Mouse (Mus musculus) heart, embryonic 16.5 days (tissue): ENCODE measurements around the gene 1700029J07Rik. TPM values are rescaled to one million over a fixed set of nuclear protein-coding genes. Genes with fewer than 3 reads are reported as not detected.

Experiments
- ATAC-seq: fragments of 200-750 bp; cut with Nextera tagmentation; replicated peaks from 2 replicates; pipeline ENCODE4 v1.8.0; 2017; ENCODE audit warnings: moderate number of reproducible peaks; ENCODE audit not compliant: insufficient read depth, low FRiP score; ENCODE audit errors: extremely low read depth
- H3K27ac ChIP-seq: fragments of 300-500 bp; sonication (generic); 2 replicates; pipeline ENCODE4 v1.5.1; 2014; ENCODE audit warnings: mild to moderate bottlenecking, low read length, control low read depth, moderate library complexity
- H3K27me3 ChIP-seq: fragments of 300-500 bp; sonication (generic); 2 replicates; pipeline ENCODE4 v1.6.1; 2014; ENCODE audit warnings: low read length, mixed read lengths; ENCODE audit not compliant: control insufficient read depth, insufficient read depth
- H3K36me3 ChIP-seq: fragments of 300-500 bp; sonication (generic); 2 replicates; pipeline ENCODE4 v1.6.1; 2014; ENCODE audit not compliant: control insufficient read depth, insufficient read depth
- H3K4me1 ChIP-seq: fragments of 300-500 bp; sonication (generic); 2 replicates; pipeline ENCODE4 v1.6.1; 2014; ENCODE audit warnings: low read length, mixed read lengths; ENCODE audit not compliant: control insufficient read depth, insufficient read depth
- H3K4me2 ChIP-seq: fragments of 300-500 bp; sonication (generic); 2 replicates; pipeline ENCODE4 v1.6.1; 2014; ENCODE audit warnings: low read depth, mild to moderate bottlenecking, control low read depth, low read length
- H3K4me3 ChIP-seq: fragments of 300-500 bp; sonication (generic); 2 replicates; pipeline ENCODE4 v1.5.1; 2014; ENCODE audit warnings: mild to moderate bottlenecking, control low read depth, low read length
- H3K9ac ChIP-seq: fragments of 300-500 bp; sonication (generic); 2 replicates; pipeline ENCODE4 v1.6.1; 2014; ENCODE audit warnings: low read length, control low read depth
- H3K9me3 ChIP-seq: fragments of 300-500 bp; sonication (generic); replicated peaks from 2 replicates; pipeline ENCODE4 v1.6.1; 2016; ENCODE audit warnings: low read length; ENCODE audit not compliant: control insufficient read depth
- WGBS: fragments of 180-500 bp; shearing (Covaris S2); extraction: QIAGEN DNeasy Blood & Tissue Kit; methylation state at CpG from one replicate; pipeline ENCODE4 v1.1.7; 2014; 5-methylcytosine and 5-hydroxymethylcytosine counted together
- polyA plus RNA-seq: library from polyadenylated mRNA; unstranded; fragments of >200 nt; fragmentation: Nextera tagmentation; extraction: Ambion mirVana; gene quantifications from 2 replicates; pipeline ENCODE4 v1.2.1, GENCODE M21; 2015

The 1700029J07Rik gene
- polyA plus RNA-seq, 1 experiment from 2014 or later: 3.8 TPM

GRCm38 (mm10) chr8:45999784-46000705 lies 25.0 kb upstream of the 1700029J07Rik start:
- H3K4me2 ChIP-seq: peak overlapping the region; percentile 94

GRCm38 (mm10) chr8:45999138-45999783 lies 24.2 kb upstream of the 1700029J07Rik start, which contains the start of gene Lrp2bp:
Lrp2bp (plus strand) TSS chr8:45999303.
- Histone ChIP-seq H3K9ac (peak within 1 kb of the TSS; percentile 85), H3K27ac (peak within 1 kb of the TSS; percentile 98), H3K36me3 (peaks cover 16% of the 10 kb centered on the region), H3K4me3 (peak within 1 kb of the TSS; percentile 61), H3K4me1 (no peaks in the 10 kb centered on the region), H3K27me3 (no peaks in the 10 kb centered on the region), H3K4me2 (peak within 1 kb of the TSS; percentile 94), H3K9me3 (no peaks in the 10 kb centered on the region)
- no peak for ATAC-seq
- WGBS: 2% methylated on average over 22 of the region's 22 CpGs

More at GRCm38 (mm10) chr8:45999784-46000705, 25.0 kb upstream of the 1700029J07Rik start:
- Histone ChIP-seq H3K27me3 (no peaks in the 10 kb centered on the region), H3K9ac (peak overlapping the region; percentile 85), H3K27ac (peak overlapping the region; percentile 98), H3K36me3 (peaks cover 16% of the 10 kb centered on the region), H3K4me1 (no peaks in the 10 kb centered on the region), H3K4me3 (peak overlapping the region; percentile 61), H3K9me3 (no peaks in the 10 kb centered on the region)
- peak; percentile 99 for ATAC-seq
- WGBS: 6% methylated on average over 54 of the region's 55 CpGs

DNA sequence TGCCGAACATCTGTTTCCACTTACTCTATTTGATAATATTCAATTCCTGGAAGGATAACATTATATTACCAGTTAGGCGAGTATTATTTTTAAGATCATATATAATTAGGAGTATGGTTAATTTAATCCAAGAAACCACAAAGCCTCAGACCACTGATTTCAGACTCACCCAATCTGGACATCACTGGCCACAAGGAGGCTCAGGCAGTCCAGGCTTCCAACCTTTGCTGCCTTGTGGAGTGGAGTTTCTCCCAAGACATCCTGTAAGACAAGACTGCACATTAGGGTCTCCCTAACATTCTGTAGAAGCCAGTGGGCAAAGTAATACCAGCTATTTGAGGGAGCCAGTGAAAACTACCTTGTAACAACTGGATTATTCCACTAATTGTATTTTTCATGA lies 23.2 kb upstream of the 1700029J07Rik start:
- 72% methylated on average over 2 of the region's 2 CpGs for WGBS
- ATAC-seq: no peak

GRCm38 (mm10) chr8:45995576-45995975 lies 20.5 kb upstream of the 1700029J07Rik start:
- ATAC-seq: no peak
- H3K36me3 ChIP-seq: peaks cover 25% of the 10 kb centered on the region
- 80% methylated on average over 3 of the region's 3 CpGs for WGBS

More for the DNA sequence above, 23.2 kb upstream of the 1700029J07Rik start:
- Histone ChIP-seq H3K27ac (no peak overlapping the region), H3K4me1 (no peaks in the 10 kb centered on the region), H3K4me2 (peak overlapping the region; percentile 14; the same call in 1 of the 2 replicates), H3K9me3 (no peaks in the 10 kb centered on the region), H3K9ac (0 out of 2 replicates have a peak overlapping the region, but pooled peaks have one; percentile 38), H3K27me3 (no peaks in the 10 kb centered on the region), H3K36me3 (peaks cover 21% of the 10 kb centered on the region), H3K4me3 (peak overlapping the region; percentile 20; the same call in 1 of the 2 replicates)

GRCm38 (mm10) chr8:45994111-45994510 lies 19.1 kb upstream of the 1700029J07Rik start:
- H3K9me3 ChIP-seq: no peaks in the 10 kb centered on the region
- H3K4me2 ChIP-seq: no peak overlapping the region
- H3K4me3 ChIP-seq: no peak overlapping the region
- no peaks in the 10 kb centered on the region for H3K4me1 ChIP-seq
- no peaks in the 10 kb centered on the region for H3K27me3 ChIP-seq
- H3K36me3 ChIP-seq: peaks cover 25% of the 10 kb centered on the region
- no peak for ATAC-seq
- WGBS: 98% methylated on average over 2 of the region's 2 CpGs
- no peak overlapping the region for H3K9ac ChIP-seq
- no peak overlapping the region for H3K27ac ChIP-seq

More at GRCm38 (mm10) chr8:45995576-45995975, 20.5 kb upstream of the 1700029J07Rik start:
- Histone ChIP-seq H3K27ac (no peak overlapping the region), H3K4me1 (no peaks in the 10 kb centered on the region), H3K9ac (no peak overlapping the region), H3K9me3 (no peaks in the 10 kb centered on the region), H3K4me2 (no peak overlapping the region), H3K4me3 (no peak overlapping the region), H3K27me3 (no peaks in the 10 kb centered on the region)

- H3K4me2 ChIP-seq: no peak overlapping the region
- H3K27ac ChIP-seq: no peak overlapping the region
- no peak overlapping the region for H3K9ac ChIP-seq
- ATAC-seq: no peak
- 92% methylated on average over 4 of the region's 4 CpGs for WGBS
- no peaks in the 10 kb centered on the region for H3K27me3 ChIP-seq
- no peak overlapping the region for H3K4me3 ChIP-seq
- no peaks in the 10 kb centered on the region for H3K9me3 ChIP-seq
- peaks cover 18% of the 10 kb centered on the region for H3K36me3 ChIP-seq
- H3K4me1 ChIP-seq: no peaks in the 10 kb centered on the region
Measured at GRCm38 (mm10) chr8:45990631-45991310, 15.7 kb upstream of the 1700029J07Rik start.

DNA sequence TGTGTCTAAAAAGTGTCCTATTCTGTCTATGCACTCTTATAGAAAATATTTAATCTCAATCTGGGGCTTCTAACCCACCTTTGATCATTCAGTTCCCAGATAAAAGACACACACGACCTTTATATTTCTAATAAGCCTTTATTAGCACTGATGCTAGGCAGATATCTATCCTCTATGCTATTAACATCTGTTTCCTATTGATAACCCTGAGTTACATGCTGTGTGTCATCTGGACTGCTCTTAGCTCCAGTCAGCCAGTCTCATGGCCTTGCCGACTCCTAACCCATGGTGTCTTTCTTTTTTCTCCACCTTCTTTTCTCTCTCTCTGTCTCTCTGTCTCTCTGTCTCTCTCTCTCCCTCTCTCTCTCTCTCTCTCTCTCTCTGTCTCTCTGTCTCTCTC lies 13.1 kb upstream of the 1700029J07Rik start:
- H3K27me3 ChIP-seq: no peaks in the 10 kb centered on the region
- no peak overlapping the region for H3K27ac ChIP-seq
- no peak for ATAC-seq
- no peak overlapping the region for H3K4me3 ChIP-seq
- no peaks in the 10 kb centered on the region for H3K4me1 ChIP-seq
- no peak overlapping the region for H3K9ac ChIP-seq
- no peak overlapping the region for H3K4me2 ChIP-seq
- WGBS: 49% methylated on average over 2 of the region's 2 CpGs
- no peaks in the 10 kb centered on the region for H3K9me3 ChIP-seq
- H3K36me3 ChIP-seq: peaks cover 19% of the 10 kb centered on the region; the same call in 1 of the 2 replicates

DNA sequence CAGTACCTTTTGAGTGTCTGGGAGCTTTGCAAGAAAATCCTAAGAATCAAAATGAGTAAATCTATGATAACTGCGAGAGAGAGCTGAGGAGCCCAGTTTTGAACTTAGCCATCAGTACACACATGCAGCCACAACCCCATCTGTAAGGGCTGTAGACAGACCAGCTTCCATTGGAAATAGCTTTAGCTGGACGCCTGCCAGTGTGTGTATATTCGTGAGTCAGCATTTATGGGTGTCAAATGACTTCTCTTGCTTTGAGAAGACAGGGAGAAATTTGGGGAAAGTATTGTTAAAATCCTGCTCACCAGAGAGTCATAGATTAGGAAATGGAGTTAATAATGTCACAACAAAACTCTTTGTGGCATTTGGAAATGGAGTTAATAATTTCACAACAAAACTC lies 11.6 kb upstream of the 1700029J07Rik start:
- no peak for ATAC-seq
- Histone ChIP-seq H3K27ac (no peak overlapping the region), H3K4me3 (no peak overlapping the region), H3K4me1 (no peaks in the 10 kb centered on the region), H3K4me2 (no peak overlapping the region), H3K27me3 (no peaks in the 10 kb centered on the region), H3K36me3 (peaks cover 21% of the 10 kb centered on the region; the same call in 1 of the 2 replicates), H3K9ac (no peak overlapping the region), H3K9me3 (no peaks in the 10 kb centered on the region)
- WGBS: 60% methylated on average over 3 of the region's 3 CpGs
